Mouse (Mus musculus) stomach, postnatal 0 days (tissue): ENCODE results near the gene Arid3a.

Experiments
- CTCF ChIP-seq: IDR thresholded peaks from 2 replicates; pipeline ENCODE4 v1.5.1; 2016; ENCODE audit warnings: antibody characterized with exemption, low read depth, mild to moderate bottlenecking, moderate library complexity
- EP300 ChIP-seq: optimal IDR thresholded peaks from 2 replicates; pipeline ENCODE3; 2016; ENCODE audit warnings: antibody characterized with exemption

DNA sequence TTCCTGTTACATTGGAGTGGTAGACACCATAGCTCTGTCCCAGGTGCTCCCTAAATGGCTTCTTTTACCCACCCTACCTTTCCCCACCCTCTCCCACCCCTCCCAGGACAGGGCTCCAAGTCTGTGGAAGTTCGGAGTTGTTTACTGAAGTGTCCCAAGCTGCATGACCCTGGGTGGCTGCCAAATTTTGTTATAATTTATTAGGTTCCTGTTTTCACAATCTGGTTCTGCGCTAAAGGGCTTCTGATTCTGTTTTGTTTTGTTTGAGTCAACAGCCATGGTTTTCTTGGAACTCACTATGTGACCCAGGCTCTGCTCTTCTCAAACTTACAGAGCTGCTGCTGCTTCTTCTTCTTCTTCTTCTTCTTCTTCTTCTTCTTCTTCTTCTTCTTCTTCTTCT, 37.5 kb upstream of the Arid3a start:
- TF ChIP-seq CTCF (no peak), EP300 (no peak)
